ENCODE assay signal across 9 mouse cellular contexts in genomic region chr11:7705312-7705764, GRCm38 (mm10).
DNase-seq lines count a peak whose midpoint lies in the region; ATAC-seq lines count a peak whose summit lies in the region.
"Had no signal": no experiment of that assay in that cellular context is flagged by ENCODE, and none has a peak within 500 bp of the region (broad histone marks: within the 10 kb centered on the region; RNA-seq: fewer than 3 reads in every experiment).

No protein-coding gene starts in this region.

- H3K4me1 ChIP-seq in embryonic facial prominence, embryonic 14.5 days (ENCODE audit: control insufficient read depth, insufficient read depth, low read length) = no peaks in the 10 kb centered on the region
- H3K4me1 ChIP-seq in embryonic facial prominence, embryonic 10.5 days = no peaks in the 10 kb centered on the region
- H3K4me1 ChIP-seq: midbrain, embryonic 12.5 days had no signal

- WGBS in embryonic facial prominence, embryonic 14.5 days = 70% methylated on average over 3 of the region's 3 CpGs
- WGBS in embryonic facial prominence, embryonic 10.5 days = 93% methylated on average over 3 of the region's 3 CpGs

- H3K27ac ChIP-seq in embryonic facial prominence, embryonic 14.5 days (replicated peaks; ENCODE audit: low read depth, low read length) = no peak overlapping the region
- H3K27ac ChIP-seq in embryonic facial prominence, embryonic 10.5 days (replicated peaks) = no peak overlapping the region
- H3K27ac ChIP-seq: midbrain, embryonic 12.5 days had no signal

- no peaks in the 10 kb centered on the region for H3K36me3 ChIP-seq in embryonic facial prominence, embryonic 14.5 days (ENCODE audit: control insufficient read depth, insufficient read depth, low read length)
- H3K36me3 ChIP-seq in embryonic facial prominence, embryonic 10.5 days (replicated peaks) = no peaks in the 10 kb centered on the region
- H3K36me3 ChIP-seq: midbrain, embryonic 12.5 days had no signal

- no peak overlapping the region for H3K4me3 ChIP-seq in embryonic facial prominence, embryonic 14.5 days (ENCODE audit: low read depth, low read length)
- H3K4me3 ChIP-seq in embryonic facial prominence, embryonic 10.5 days = no peak overlapping the region
- H3K4me3 ChIP-seq: midbrain, embryonic 12.5 days had no signal

- H3K9ac ChIP-seq in embryonic facial prominence, embryonic 14.5 days (ENCODE audit: low read depth, low read length) = no peak overlapping the region
- H3K9ac ChIP-seq: midbrain, embryonic 12.5 days had no signal

- H3K9me3 ChIP-seq in embryonic facial prominence, embryonic 14.5 days (ENCODE audit: control insufficient read depth, low read length) = no peaks in the 10 kb centered on the region
- no peaks in the 10 kb centered on the region for H3K9me3 ChIP-seq in embryonic facial prominence, embryonic 10.5 days
- H3K9me3 ChIP-seq: midbrain, embryonic 12.5 days had no signal

- peak; percentile 57; the same call in 1 of the 2 replicates for ATAC-seq in embryonic facial prominence, embryonic 14.5 days (ENCODE audit: low read depth)
- no peak for ATAC-seq in granulocyte monocyte progenitor cell, adult 5-6 weeks (replicated peaks; ENCODE audit: poor library complexity, severe bottlenecking)

- DNase-seq in embryonic facial prominence, embryonic 14.5 days (ENCODE audit: low spot score) = peak; percentile 78
- DNase-seq in embryonic facial prominence, embryonic 10.5 days (ENCODE audit: low spot score) = no peak
- DNase-seq in ovary, adult 18-20 months (ENCODE audit: low spot score) = peak; percentile 2
- no peak for DNase-seq in ovary, postnatal 10 days (ENCODE audit: low spot score)
- peak; percentile 5 to 9 for DNase-seq in layer of hippocampus, adult 8-10 months (ENCODE audit: low spot score in 2 of 2)
- DNase-seq in ovary, postnatal 36 days (ENCODE audit: low spot score) = peak; percentile 10
- no peak for DNase-seq in natural killer cell, adult 2 months (ENCODE audit: low spot score in 2 of 2)

- H3K27me3 ChIP-seq in embryonic facial prominence, embryonic 14.5 days (replicated peaks; ENCODE audit: control insufficient read depth, insufficient read depth, low read length) = no peaks in the 10 kb centered on the region
- no peaks in the 10 kb centered on the region for H3K27me3 ChIP-seq in embryonic facial prominence, embryonic 10.5 days (replicated peaks; ENCODE audit: low read depth, poor library complexity, severe bottlenecking)
- H3K27me3 ChIP-seq: midbrain, embryonic 12.5 days had no signal

- no peak overlapping the region for H3K4me2 ChIP-seq in embryonic facial prominence, embryonic 14.5 days (ENCODE audit: low read depth, low read length)
- H3K4me2 ChIP-seq: midbrain, embryonic 12.5 days had no signal

Comparison
In these comparisons a context has a peak if more than half of its experiments do, and no peak if none do; other contexts are left out.
1. DNase-seq: peak in embryonic facial prominence, embryonic 14.5 days (single experiment), ovary, adult 18-20 months (single experiment), layer of hippocampus, adult 8-10 months (2 of 2) and ovary, postnatal 36 days (single experiment); none in embryonic facial prominence, embryonic 10.5 days (single experiment), ovary, postnatal 10 days (single experiment) and natural killer cell, adult 2 months (0 of 2).